In genomic region chr10:43656207-43656606, GRCm38 (mm10) we compare ENCODE assay signal across 21 mouse cellular contexts.
DNase-seq lines count a peak whose midpoint lies in the region; ATAC-seq and TF ChIP-seq lines count a peak whose summit lies in the region.
"Had no signal": no experiment of that assay in that cellular context is flagged by ENCODE, and none has a peak within 500 bp of the region (broad histone marks: within the 10 kb centered on the region; RNA-seq: fewer than 3 reads in every experiment).

No protein-coding gene starts in this region.

- no peak for DNase-seq in midbrain, postnatal 0 days (ENCODE audit: low spot score)
- DNase-seq in splenic B cell, adult 2 months (ENCODE audit: low read depth, low spot score) = peak; percentile 40
- no peak for DNase-seq in urinary bladder, postnatal 36 days (ENCODE audit: low spot score in 2 of 2)
- DNase-seq: adrenal gland, adult 2 months; adrenal gland, postnatal 36 days; cerebellum, adult 8-10 months; heart, adult 2 months; kidney, adult 18-20 months; layer of hippocampus, adult 9-11 months; lung, postnatal 14 days; right cerebral cortex, postnatal 25 days; thymus, postnatal 25 days had no signal

- H3K4me2 ChIP-seq in kidney, embryonic 16.5 days (replicated peaks; ENCODE audit: low read depth, low read length) = no peak overlapping the region
- H3K4me2 ChIP-seq in kidney, embryonic 14.5 days (replicated peaks; ENCODE audit: low read depth, low read length) = no peak overlapping the region
- H3K4me2 ChIP-seq in midbrain, embryonic 15.5 days = no peak overlapping the region
- H3K4me2 ChIP-seq in midbrain, postnatal 0 days (ENCODE audit: low read depth, low read length, poor library complexity, severe bottlenecking) = no peak overlapping the region
- H3K4me2 ChIP-seq: embryonic facial prominence, embryonic 12.5 days; heart, embryonic 13.5 days; hindbrain, embryonic 14.5 days had no signal

- H3K4me1 ChIP-seq in kidney, embryonic 16.5 days (ENCODE audit: insufficient read depth, low read length) = peaks cover 16% of the 10 kb centered on the region
- peaks cover 8% of the 10 kb centered on the region for H3K4me1 ChIP-seq in kidney, embryonic 14.5 days (ENCODE audit: control insufficient read depth, insufficient read depth, low read length)
- no peaks in the 10 kb centered on the region; the same call in 1 of the 2 replicates for H3K4me1 ChIP-seq in midbrain, embryonic 15.5 days
- H3K4me1 ChIP-seq in midbrain, postnatal 0 days (ENCODE audit: insufficient read depth, low read length) = no peaks in the 10 kb centered on the region; the same call in 1 of the 2 replicates

- H3K27ac ChIP-seq in kidney, embryonic 16.5 days (ENCODE audit: low read length) = peak overlapping the region; percentile 34; the same call in 1 of the 2 replicates
- no peak overlapping the region for H3K27ac ChIP-seq in kidney, embryonic 14.5 days (ENCODE audit: low read depth, low read length)
- 0 out of 2 replicates have a peak overlapping the region, but pooled peaks have one; percentile 31 for H3K27ac ChIP-seq in midbrain, embryonic 15.5 days
- H3K27ac ChIP-seq in midbrain, postnatal 0 days (ENCODE audit: low read depth, low read length) = no peak overlapping the region
- H3K27ac ChIP-seq: heart, adult 2 months; hindbrain, embryonic 14.5 days had no signal

- H3K9me3 ChIP-seq in kidney, embryonic 16.5 days (ENCODE audit: low read length) = peaks cover 3% of the 10 kb centered on the region; the same call in 1 of the 2 replicates
- H3K9me3 ChIP-seq in kidney, embryonic 14.5 days (ENCODE audit: control insufficient read depth, low read length) = peaks cover 3% of the 10 kb centered on the region; the same call in 1 of the 2 replicates
- H3K9me3 ChIP-seq in midbrain, embryonic 15.5 days = no peaks in the 10 kb centered on the region
- no peaks in the 10 kb centered on the region for H3K9me3 ChIP-seq in midbrain, postnatal 0 days (ENCODE audit: low read length)
- H3K9me3 ChIP-seq: heart, embryonic 13.5 days had no signal

- no peaks in the 10 kb centered on the region for H3K27me3 ChIP-seq in kidney, embryonic 16.5 days (ENCODE audit: insufficient read depth, low read length)
- no peaks in the 10 kb centered on the region for H3K27me3 ChIP-seq in kidney, embryonic 14.5 days (ENCODE audit: control insufficient read depth, insufficient read depth, low read length)
- no peaks in the 10 kb centered on the region for H3K27me3 ChIP-seq in midbrain, embryonic 15.5 days (replicated peaks)
- no peaks in the 10 kb centered on the region for H3K27me3 ChIP-seq in midbrain, postnatal 0 days (ENCODE audit: insufficient read depth, low read length)
- H3K27me3 ChIP-seq in splenic B cell, adult 2 months (ENCODE audit: control insufficient read depth, insufficient read depth, low read length, poor library complexity, severe bottlenecking) = no peaks in the 10 kb centered on the region
- H3K27me3 ChIP-seq: embryonic facial prominence, embryonic 12.5 days; heart, embryonic 13.5 days had no signal

- WGBS in kidney, embryonic 16.5 days = 52% methylated on average over 2 of the region's 2 CpGs
- 61% methylated on average over 2 of the region's 2 CpGs for WGBS in kidney, embryonic 14.5 days
- WGBS in midbrain, embryonic 15.5 days = 77% methylated on average over 2 of the region's 2 CpGs
- 67% methylated on average over 2 of the region's 2 CpGs for WGBS in midbrain, postnatal 0 days

- H3K36me3 ChIP-seq in kidney, embryonic 16.5 days (ENCODE audit: insufficient read depth, low read length) = no peaks in the 10 kb centered on the region
- H3K36me3 ChIP-seq in kidney, embryonic 14.5 days (ENCODE audit: control insufficient read depth, insufficient read depth, low read length) = no peaks in the 10 kb centered on the region
- no peaks in the 10 kb centered on the region for H3K36me3 ChIP-seq in midbrain, embryonic 15.5 days (replicated peaks)
- no peaks in the 10 kb centered on the region for H3K36me3 ChIP-seq in midbrain, postnatal 0 days (ENCODE audit: insufficient read depth, low read length)
- H3K36me3 ChIP-seq in splenic B cell, adult 2 months (ENCODE audit: control insufficient read depth, insufficient read depth, low read length, poor library complexity, severe bottlenecking) = no peaks in the 10 kb centered on the region
- H3K36me3 ChIP-seq: embryonic facial prominence, embryonic 12.5 days; heart, embryonic 13.5 days had no signal

- 0 out of 2 replicates have a peak, but pooled peaks have one; percentile 11 for ATAC-seq in kidney, embryonic 16.5 days (ENCODE audit: low FRiP score, low TSS enrichment)
- no peak for ATAC-seq in kidney, embryonic 14.5 days (ENCODE audit: low FRiP score, low TSS enrichment)
- no peak; the same call in 1 of the 2 replicates for ATAC-seq in midbrain, embryonic 15.5 days (replicated peaks)
- no peak for ATAC-seq in midbrain, postnatal 0 days (ENCODE audit: low FRiP score)
- ATAC-seq in granulocyte monocyte progenitor cell, adult 5-6 weeks (replicated peaks; ENCODE audit: poor library complexity, severe bottlenecking) = peak; percentile 84
- ATAC-seq: activated CD4-positive, CD25-positive, alpha-beta regulatory T cell, adult 4 months; forebrain, embryonic 14.5 days had no signal

- TF ChIP-seq CTCF in midbrain, postnatal 0 days (IDR thresholded peaks at IDR 0.05) = no peak

- H3K4me3 ChIP-seq in kidney, embryonic 16.5 days (ENCODE audit: low read length) = no peak overlapping the region
- H3K4me3 ChIP-seq in kidney, embryonic 14.5 days (ENCODE audit: low read length) = no peak overlapping the region
- H3K4me3 ChIP-seq in midbrain, embryonic 15.5 days = no peak overlapping the region
- no peak overlapping the region for H3K4me3 ChIP-seq in midbrain, postnatal 0 days (ENCODE audit: low read depth, low read length)
- H3K4me3 ChIP-seq: embryonic facial prominence, embryonic 12.5 days; heart, adult 2 months; heart, embryonic 13.5 days had no signal

- no peak overlapping the region for H3K9ac ChIP-seq in kidney, embryonic 16.5 days (replicated peaks; ENCODE audit: low read length)
- H3K9ac ChIP-seq in kidney, embryonic 14.5 days (ENCODE audit: low read depth, low read length) = no peak overlapping the region
- no peak overlapping the region for H3K9ac ChIP-seq in midbrain, embryonic 15.5 days
- no peak overlapping the region for H3K9ac ChIP-seq in midbrain, postnatal 0 days (replicated peaks; ENCODE audit: low read length, poor library complexity, severe bottlenecking)
- H3K9ac ChIP-seq: embryonic facial prominence, embryonic 12.5 days; hindbrain, embryonic 14.5 days had no signal

Comparison
In these comparisons a context has a peak if more than half of its experiments do, and no peak if none do; other contexts are left out.
1. ATAC-seq: peak in kidney, embryonic 16.5 days (single experiment) and granulocyte monocyte progenitor cell, adult 5-6 weeks (single experiment); none in kidney, embryonic 14.5 days (single experiment), midbrain, embryonic 15.5 days (single experiment) and midbrain, postnatal 0 days (single experiment).
2. H3K27ac ChIP-seq: peak in kidney, embryonic 16.5 days (single experiment) and midbrain, embryonic 15.5 days (single experiment); none in kidney, embryonic 14.5 days (single experiment) and midbrain, postnatal 0 days (single experiment).